8 mouse cellular contexts compared by ENCODE assay signal in the genomic region with DNA sequence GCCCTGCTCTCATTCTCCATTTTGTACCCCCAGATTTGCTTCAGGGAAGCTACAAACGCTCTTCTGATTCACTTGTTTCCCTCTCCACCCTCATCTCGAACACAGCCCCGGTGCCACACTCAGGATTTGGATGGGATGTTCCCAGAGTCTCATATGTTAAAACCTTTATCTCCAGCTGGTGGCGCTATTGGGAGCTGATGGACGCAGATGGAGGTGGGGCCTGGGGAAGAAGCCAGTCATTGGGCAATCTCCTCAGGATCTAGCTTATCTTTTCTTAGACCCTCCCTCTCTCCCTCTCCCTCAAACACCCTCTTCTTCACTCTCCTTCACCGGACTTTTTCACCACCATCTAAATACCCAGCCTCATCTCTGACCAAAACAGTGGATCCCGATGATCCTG. TPM values are rescaled to one million over a fixed set of nuclear protein-coding genes. Genes with fewer than 3 reads are reported as not detected.
DNase-seq lines count a peak whose midpoint lies in the region; ATAC-seq and TF ChIP-seq lines count a peak whose summit lies in the region.
"Had no signal": no experiment of that assay in that cellular context is flagged by ENCODE, and none has a peak within 500 bp of the region (broad histone marks: within the 10 kb centered on the region; RNA-seq: fewer than 3 reads in every experiment).

No protein-coding gene starts in this region.

- H3K79me2 ChIP-seq in liver, adult 2 months (ENCODE audit: control insufficient read depth, insufficient read depth, low read length): no peaks in the 10 kb centered on the region

- ATAC-seq in liver, embryonic 11.5 days (replicated peaks; ENCODE audit: low FRiP score): no peak; the same call in 1 of the 2 replicates
- ATAC-seq in G1E (ENCODE audit: extremely low read depth, insufficient number of reproducible peaks, low FRiP score, poor library complexity, severe bottlenecking): 0 out of 2 replicates have a peak, but pooled peaks have one; percentile 34

- TF ChIP-seq POLR2A in liver, adult 2 months (IDR thresholded peaks at IDR 0.05; ENCODE audit: extremely low read depth, insufficient read depth, low read length): no peak

- no peak overlapping the region for H3K27ac ChIP-seq in liver, adult 2 months (replicated peaks; ENCODE audit: insufficient read depth, low read depth, low read length)
- H3K27ac ChIP-seq in liver, embryonic 11.5 days (ENCODE audit: low read depth, low read length): no peak overlapping the region
- H3K27ac ChIP-seq: lung, embryonic 15.5 days had no signal

- 50% methylated on average over 7 of the region's 7 CpGs for WGBS in liver, adult 2 months
- WGBS in liver, embryonic 11.5 days: 23% methylated on average over 7 of the region's 7 CpGs

- no peak overlapping the region for H3K4me3 ChIP-seq in liver, adult 2 months (ENCODE audit: insufficient read depth, low read depth, low read length)
- no peak overlapping the region for H3K4me3 ChIP-seq in liver, embryonic 11.5 days (ENCODE audit: low read depth, low read length)
- H3K4me3 ChIP-seq in G1E (ENCODE audit: low read depth, low read length): no peak overlapping the region
- H3K4me3 ChIP-seq: lung, embryonic 15.5 days had no signal

- H3K9me3 ChIP-seq in liver, embryonic 11.5 days (ENCODE audit: control insufficient read depth, low read length): no peaks in the 10 kb centered on the region
- H3K9me3 ChIP-seq in G1E (replicated peaks): no peaks in the 10 kb centered on the region
- H3K9me3 ChIP-seq: lung, embryonic 15.5 days had no signal

- H3K4me2 ChIP-seq in liver, embryonic 11.5 days: no peak overlapping the region
- H3K4me2 ChIP-seq: lung, embryonic 15.5 days had no signal

- peaks cover 16% of the 10 kb centered on the region for H3K36me3 ChIP-seq in liver, adult 2 months (ENCODE audit: control insufficient read depth, insufficient read depth, low read length)
- H3K36me3 ChIP-seq in liver, embryonic 11.5 days (ENCODE audit: control insufficient read depth, insufficient read depth, low read length): no peaks in the 10 kb centered on the region
- no peaks in the 10 kb centered on the region for H3K36me3 ChIP-seq in G1E (replicated peaks)
- H3K36me3 ChIP-seq: lung, embryonic 15.5 days had no signal

- H3K9ac ChIP-seq in liver, adult 2 months (ENCODE audit: low read depth, low read length): no peak overlapping the region
- no peak overlapping the region for H3K9ac ChIP-seq in liver, embryonic 11.5 days (ENCODE audit: low read depth, low read length)
- H3K9ac ChIP-seq: lung, embryonic 15.5 days had no signal

- TF ChIP-seq CTCF in liver, adult 2 months (IDR thresholded peaks at IDR 0.05; ENCODE audit: low read depth, low read length): peak; percentile 76
- TF ChIP-seq CTCF in G1E (IDR thresholded peaks at IDR 0.05; ENCODE audit: low read depth, low read length): no peak

- H3K27me3 ChIP-seq in liver, adult 2 months (ENCODE audit: control insufficient read depth, insufficient read depth, low read length): no peaks in the 10 kb centered on the region
- no peaks in the 10 kb centered on the region; the same call in 1 of the 2 replicates for H3K27me3 ChIP-seq in liver, embryonic 11.5 days (replicated peaks; ENCODE audit: control insufficient read depth, insufficient read depth, low read length)
- peaks cover 20% of the 10 kb centered on the region for H3K27me3 ChIP-seq in G1E (ENCODE audit: insufficient read depth, low read length)
- H3K27me3 ChIP-seq: lung, embryonic 15.5 days had no signal

- no peaks in the 10 kb centered on the region for H3K4me1 ChIP-seq in liver, adult 2 months (ENCODE audit: control insufficient read depth, insufficient read depth, low read length)
- no peaks in the 10 kb centered on the region for H3K4me1 ChIP-seq in liver, embryonic 11.5 days (replicated peaks; ENCODE audit: control insufficient read depth, insufficient read depth, low read length)
- H3K4me1 ChIP-seq in G1E (ENCODE audit: insufficient read depth, low read depth, low read length): no peaks in the 10 kb centered on the region
- H3K4me1 ChIP-seq: lung, embryonic 15.5 days had no signal

- peak; percentile 43 for DNase-seq in liver, adult 2 months (ENCODE audit: extremely low read depth, low read depth, low spot score)
- DNase-seq in liver, embryonic 11.5 days (ENCODE audit: low spot score): no peak
- peak; percentile 25 for DNase-seq in G1E (ENCODE audit: low spot score)
- peak; percentile 61 for DNase-seq in adrenal gland, postnatal 10 days
- peak; percentile 58 for DNase-seq in embryo, embryonic 11 days
- peak; percentile 25 for DNase-seq in left cerebral cortex, postnatal 4 days
- DNase-seq in thymus, postnatal 25 days: peak; percentile 8

- intact Hi-C loops in left cerebral cortex, postnatal 4 days (cut with DNase I): no loop called here

RNA-seq across cellular contexts. Expression of gene Neu2, which starts 31.9 kb away (rescaled TPM):
- total RNA-seq in liver, adult 2 months (2014; rRNA removed): 2.6 and 3.0 TPM in 2 replicates
- 3.1 and 3.4 TPM in 2 replicates for polyA plus RNA-seq in liver, adult 2 months (2012; rRNA removed)
- 0.16 and 0.60 TPM in 2 replicates for polyA plus RNA-seq in liver, embryonic 11.5 days (2014; fragmentation: Nextera tagmentation; extraction: Ambion mirVana)
- total RNA-seq in G1E (2014; fragmentation: Nextera tagmentation) (not detected in 2 replicates), G1E (2017) (0.12 and 0.38 TPM in 2 replicates)
- not detected in 2 replicates for polyA plus RNA-seq in G1E (2012)
- under 1 TPM; 0.72 to 0.79 TPM for total RNA-seq in adrenal gland, postnatal 10 days (2021)
- total RNA-seq in left cerebral cortex, postnatal 4 days (2021): under 1 TPM; 0.70 to 0.95 TPM

RNA-seq across cellular contexts. Expression of gene Ngef, which starts 32.1 kb away (rescaled TPM):
- total RNA-seq in liver, adult 2 months (2014; rRNA removed): 28.3 and 29.7 TPM in 2 replicates
- polyA plus RNA-seq in liver, adult 2 months (2012; rRNA removed): 21.5 and 25.1 TPM in 2 replicates
- 2.1 and 2.4 TPM in 2 replicates for polyA plus RNA-seq in liver, embryonic 11.5 days (2014; fragmentation: Nextera tagmentation; extraction: Ambion mirVana)
- not detected in 2 replicates for total RNA-seq in G1E (2014; fragmentation: Nextera tagmentation)
- total RNA-seq in G1E (2017): 0.16 TPM in 1 of 2 replicates, not detected in the other
- not detected in 2 replicates for polyA plus RNA-seq in G1E (2012)
- 1 to 10 TPM; 2.3 to 5.1 TPM for total RNA-seq in adrenal gland, postnatal 10 days (2021)
- total RNA-seq in left cerebral cortex, postnatal 4 days (2021): 10 to 100 TPM; 92.5 to 94.7 TPM
